Mouse (Mus musculus): ENCODE data around the gene Rnf135.

- TF ChIP-seq CTCF (IDR thresholded peaks at IDR 0.05; ENCODE audit: borderline replicate concordance, control insufficient read depth, extremely low read depth, insufficient read depth, low read length, poor library complexity) (no peak), POLR2A (IDR thresholded peaks at IDR 0.05; ENCODE audit: control insufficient read depth, extremely low read depth, insufficient read depth, low read length, poor library complexity) (no peak)
Measured at GRCm38 (mm10) chr11:80200326-80200725, 16.7 kb downstream of the Rnf135 start.
